Mouse (Mus musculus) erythroblast, embryonic 14.5 days (primary cell): ENCODE measurements around the gene Pmvk. TPM values are rescaled to one million over a fixed set of nuclear protein-coding genes. Genes with fewer than 3 reads are reported as not detected.

ENCODE experiments used
- H3K27me3 ChIP-seq: 2 replicates; pipeline ENCODE4 v1.6.1; 2012; ENCODE audit warnings: inconsistent platforms; ENCODE audit not compliant: control insufficient read depth
- H3K36me3 ChIP-seq: 2 replicates; pipeline ENCODE4 v1.6.1; 2012; ENCODE audit warnings: mild to moderate bottlenecking, inconsistent platforms; ENCODE audit not compliant: control insufficient read depth
- H3K4me1 ChIP-seq: 2 replicates; pipeline ENCODE4 v1.6.1; 2012; ENCODE audit warnings: inconsistent platforms; ENCODE audit not compliant: control insufficient read depth
- H3K4me3 ChIP-seq: replicated peaks from 2 replicates; pipeline ENCODE3; 2012; ENCODE audit warnings: moderate library complexity, mild to moderate bottlenecking, inconsistent platforms
- H3K9me3 ChIP-seq: 2 replicates; pipeline ENCODE4 v1.6.1; 2012; ENCODE audit warnings: low read length, inconsistent platforms, mixed read lengths; ENCODE audit not compliant: control insufficient read depth
- GATA1 ChIP-seq: IDR thresholded peaks from 2 replicates; pipeline ENCODE4 v1.6.1; 2012; ENCODE audit warnings: low read length, inconsistent platforms, mixed read lengths
- TAL1 ChIP-seq: IDR thresholded peaks from 3 replicates; pipeline ENCODE4 v1.6.1; 2012; ENCODE audit warnings: low read length, inconsistent platforms, mixed read lengths
- polyA plus RNA-seq: library from polyadenylated mRNA; stranded (reverse); fragments of >175 nt; gene quantifications from 2 replicates; pipeline ENCODE4 v1.2.3, GENCODE M21; 2012

Pmvk gene
- polyA plus RNA-seq, 1 experiment: 1.4 TPM

DNA sequence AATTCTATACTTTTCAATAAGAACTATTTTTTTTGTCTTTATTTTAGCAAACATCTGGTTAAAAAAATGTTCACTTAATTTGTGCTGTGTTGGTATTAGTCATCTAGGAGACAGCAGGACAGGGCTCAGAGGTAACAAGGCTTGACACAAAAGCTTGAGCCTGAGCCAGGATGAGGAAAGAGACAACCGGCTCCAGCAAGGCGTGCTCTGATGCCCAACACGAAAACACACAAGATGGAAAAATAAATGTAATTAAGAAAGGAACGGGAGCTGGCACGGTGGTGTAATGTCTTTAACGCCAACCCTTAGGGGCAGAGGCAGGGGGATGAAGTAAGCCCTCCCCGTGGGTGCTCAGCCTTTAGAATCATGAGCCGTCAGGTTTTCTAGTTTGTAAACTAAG lies 31.8 kb downstream of the Pmvk start:
- H3K36me3 ChIP-seq: no peaks in the 10 kb centered on the region

DNA sequence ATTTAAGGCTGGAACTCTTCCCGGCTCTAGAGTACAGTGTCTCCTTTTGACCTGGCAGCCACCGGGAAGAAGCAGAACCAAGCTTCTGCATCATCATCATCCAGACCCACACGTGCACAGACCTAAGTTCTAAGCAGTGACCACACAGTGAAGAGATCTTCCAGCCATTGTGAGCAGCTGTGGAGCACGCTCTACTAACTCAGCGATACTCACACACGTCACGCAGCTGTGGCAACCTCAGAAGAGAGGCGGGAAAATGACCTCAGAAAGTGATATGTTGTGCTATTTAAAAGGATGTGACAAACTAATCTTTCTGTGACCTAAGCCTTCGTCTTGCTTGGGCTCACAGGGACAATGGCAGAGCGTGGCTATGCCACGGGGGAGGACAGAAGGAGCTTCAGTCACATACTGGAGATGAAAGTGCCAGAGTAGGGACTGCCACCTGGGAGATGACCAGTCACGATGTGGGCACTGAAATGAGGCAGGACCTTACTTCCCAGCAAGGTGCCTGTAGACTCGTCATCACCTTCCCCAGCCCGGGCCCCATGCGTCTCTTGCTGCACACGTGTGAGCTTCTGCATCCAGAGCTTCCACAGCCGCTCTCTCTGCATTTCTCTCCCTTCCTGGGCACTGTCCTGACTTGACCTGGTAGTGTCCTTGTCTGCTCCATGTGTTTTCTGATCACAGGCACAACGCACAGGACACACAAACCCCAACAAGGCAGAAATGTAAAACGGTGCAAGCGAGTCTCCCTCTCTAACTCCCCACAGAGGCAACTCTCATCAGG lies 32.8 kb downstream of the Pmvk start:
- no peaks in the 10 kb centered on the region for H3K9me3 ChIP-seq
- peaks cover 13% of the 10 kb centered on the region for H3K27me3 ChIP-seq
- no peak overlapping the region for H3K4me3 ChIP-seq
- H3K4me1 ChIP-seq: no peaks in the 10 kb centered on the region
- TF ChIP-seq TAL1: no peak
- TF ChIP-seq GATA1: no peak
- H3K36me3 ChIP-seq: no peaks in the 10 kb centered on the region

More for the DNA sequence above, 31.8 kb downstream of the Pmvk start:
- no peak overlapping the region for H3K4me3 ChIP-seq
- no peaks in the 10 kb centered on the region for H3K4me1 ChIP-seq
- peaks cover 13% of the 10 kb centered on the region for H3K27me3 ChIP-seq
- H3K9me3 ChIP-seq: no peaks in the 10 kb centered on the region
- TF ChIP-seq TAL1 (no peak), GATA1 (no peak)

DNA sequence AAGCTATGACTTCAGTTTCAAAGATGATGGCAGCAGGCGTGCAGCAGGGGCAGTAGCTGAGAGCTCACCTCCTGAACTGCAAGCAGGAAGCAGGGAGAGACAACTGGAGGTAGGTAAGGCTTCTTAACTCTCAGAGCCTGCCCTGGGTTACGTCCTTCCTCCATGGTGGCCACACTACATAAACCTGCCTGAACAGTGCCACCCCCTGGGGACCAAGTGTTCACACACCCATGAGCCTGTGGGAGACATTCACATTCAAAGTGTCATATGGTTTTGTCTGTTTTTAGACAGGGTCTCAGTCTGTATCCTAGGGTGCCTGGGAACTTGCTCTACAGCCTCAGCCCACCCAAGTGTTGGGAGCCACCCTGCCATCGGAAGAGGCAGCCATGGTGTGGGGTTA lies 36.4 kb downstream of the Pmvk start:
- no peak overlapping the region for H3K4me3 ChIP-seq
- H3K4me1 ChIP-seq: no peaks in the 10 kb centered on the region
- no peaks in the 10 kb centered on the region for H3K36me3 ChIP-seq
- peaks cover 3% of the 10 kb centered on the region for H3K9me3 ChIP-seq
- H3K27me3 ChIP-seq: peaks cover 9% of the 10 kb centered on the region
- TF ChIP-seq GATA1 (no peak), TAL1 (no peak)

DNA sequence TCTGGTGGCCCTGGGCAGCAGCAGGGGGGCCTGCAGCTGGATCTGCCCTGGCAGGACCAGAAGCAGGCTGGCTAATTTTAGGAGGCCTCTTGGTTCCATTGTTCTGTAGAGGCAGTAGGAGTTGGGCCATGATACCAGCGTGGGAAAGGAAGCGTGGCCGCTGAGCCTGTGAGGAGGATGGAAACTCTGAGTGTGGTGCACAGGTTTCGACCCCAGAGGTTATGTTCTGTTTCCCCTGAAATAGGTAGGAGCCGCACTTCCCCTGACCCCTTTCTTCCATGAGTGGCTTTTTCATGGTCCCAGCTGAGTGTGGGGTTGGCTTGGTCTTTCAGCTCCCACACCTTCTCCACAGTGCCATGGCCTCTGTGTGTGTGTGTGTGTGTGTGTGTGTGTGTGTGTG lies 37.2 kb downstream of the Pmvk start:
- no peaks in the 10 kb centered on the region for H3K4me1 ChIP-seq
- peaks cover 3% of the 10 kb centered on the region for H3K9me3 ChIP-seq
- H3K27me3 ChIP-seq: peaks cover 7% of the 10 kb centered on the region

DNA sequence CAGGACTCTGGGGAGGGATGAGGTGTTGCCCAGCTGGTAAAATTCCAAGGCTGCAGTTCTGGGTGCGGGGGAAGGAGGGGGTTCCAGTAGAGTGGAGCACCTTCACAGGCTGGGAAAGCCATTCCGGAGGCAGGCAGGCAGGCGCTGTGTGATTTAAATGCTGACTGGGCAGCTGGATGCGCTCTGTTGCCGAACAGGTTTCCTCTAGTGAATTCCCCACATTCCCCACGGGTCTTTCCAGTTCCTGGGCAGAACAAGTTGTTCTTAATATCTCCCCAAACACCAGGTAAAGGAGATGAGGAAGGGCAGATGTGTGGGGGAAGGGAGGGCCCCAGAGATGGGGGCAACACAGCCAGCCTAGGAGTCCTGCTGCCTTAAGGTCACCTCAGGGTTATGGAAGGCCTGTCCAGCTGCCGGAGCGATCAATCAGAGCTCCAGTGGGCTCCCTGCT lies 38.4 kb downstream of the Pmvk start:
- no peak for TF ChIP-seq TAL1
- no peaks in the 10 kb centered on the region for H3K27me3 ChIP-seq
- H3K4me3 ChIP-seq: no peak overlapping the region

More for the DNA sequence above, 37.2 kb downstream of the Pmvk start:
- Histone ChIP-seq H3K4me3 (no peak overlapping the region), H3K36me3 (no peaks in the 10 kb centered on the region)
- no peak for TF ChIP-seq TAL1
- no peak for TF ChIP-seq GATA1

DNA sequence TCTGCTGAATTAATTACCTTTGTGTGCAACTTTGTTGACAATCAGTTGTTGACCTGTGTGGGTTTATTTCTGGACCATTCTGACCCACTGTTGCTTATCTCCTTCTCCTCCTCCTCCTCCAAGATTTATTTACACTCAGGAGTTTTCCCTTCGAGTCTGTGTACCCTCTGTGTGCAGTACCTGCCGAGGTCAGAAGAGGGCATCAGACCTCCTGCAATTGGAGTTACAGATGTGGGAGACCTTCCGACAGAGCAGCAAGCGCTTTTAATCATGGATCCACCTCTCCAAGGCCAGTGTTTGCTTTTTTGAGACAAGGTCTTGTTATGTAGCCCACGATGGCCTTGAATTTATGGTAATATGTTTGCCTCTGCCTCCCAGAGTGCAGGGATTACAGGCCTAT lies 40.3 kb downstream of the Pmvk start:
- no peak for TF ChIP-seq GATA1
- TF ChIP-seq TAL1: no peak
- H3K36me3 ChIP-seq: no peaks in the 10 kb centered on the region

More for the DNA sequence above, 38.4 kb downstream of the Pmvk start:
- peaks cover 3% of the 10 kb centered on the region for H3K9me3 ChIP-seq
- H3K36me3 ChIP-seq: no peaks in the 10 kb centered on the region
- H3K4me1 ChIP-seq: no peaks in the 10 kb centered on the region

DNA sequence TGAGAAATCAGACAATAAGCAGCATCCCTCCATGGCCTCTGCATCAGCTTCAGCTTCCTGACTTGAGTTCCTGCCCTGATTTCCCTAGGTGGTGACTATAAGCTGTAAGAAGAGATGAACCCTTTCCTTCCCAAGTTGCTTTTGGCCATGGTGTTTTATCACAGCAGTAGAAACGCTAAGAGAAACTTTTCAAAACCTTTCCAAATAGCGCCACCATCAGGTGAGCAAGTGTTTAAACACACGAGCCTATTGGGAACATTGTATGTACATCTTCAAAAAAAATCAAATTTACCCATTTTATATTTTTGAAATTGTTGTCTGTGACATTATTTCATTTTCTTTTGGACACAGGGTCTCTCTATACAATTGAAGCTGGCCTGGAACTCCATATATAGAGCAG lies 42.0 kb downstream of the Pmvk start:
- Histone ChIP-seq H3K9me3 (peaks cover 3% of the 10 kb centered on the region), H3K4me1 (no peaks in the 10 kb centered on the region), H3K36me3 (no peaks in the 10 kb centered on the region), H3K27me3 (no peaks in the 10 kb centered on the region), H3K4me3 (no peak overlapping the region)
- TF ChIP-seq TAL1 (no peak), GATA1 (no peak)

More for the DNA sequence above, 40.3 kb downstream of the Pmvk start:
- Histone ChIP-seq H3K27me3 (no peaks in the 10 kb centered on the region), H3K9me3 (peaks cover 3% of the 10 kb centered on the region), H3K4me3 (no peak overlapping the region), H3K4me1 (no peaks in the 10 kb centered on the region)

DNA sequence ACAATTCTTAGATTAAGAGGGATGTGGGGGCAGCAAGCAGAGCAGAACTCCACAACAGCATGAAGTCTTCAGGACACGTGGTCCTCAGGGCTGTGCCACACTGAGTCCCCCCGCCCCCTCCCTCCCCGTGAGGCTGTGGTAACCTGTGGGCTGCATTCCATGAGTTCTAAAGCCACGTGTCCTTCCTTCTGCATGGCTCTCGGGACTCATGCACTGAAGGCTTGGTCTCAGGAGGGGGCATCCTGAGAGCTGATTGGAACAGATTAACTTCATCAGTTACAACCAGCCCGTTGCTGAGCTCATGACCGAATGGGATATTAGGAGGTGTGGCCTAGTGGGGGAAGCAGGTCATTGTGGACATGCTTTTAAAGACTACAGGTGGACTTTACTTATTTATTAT lies 45.4 kb downstream of the Pmvk start:
- Histone ChIP-seq H3K27me3 (peaks cover under 1% of the 10 kb centered on the region; the same call in 1 of the 2 replicates), H3K4me3 (no peak overlapping the region), H3K9me3 (peaks cover 2% of the 10 kb centered on the region), H3K4me1 (no peaks in the 10 kb centered on the region), H3K36me3 (no peaks in the 10 kb centered on the region)
- no peak for TF ChIP-seq GATA1
- no peak for TF ChIP-seq TAL1

DNA sequence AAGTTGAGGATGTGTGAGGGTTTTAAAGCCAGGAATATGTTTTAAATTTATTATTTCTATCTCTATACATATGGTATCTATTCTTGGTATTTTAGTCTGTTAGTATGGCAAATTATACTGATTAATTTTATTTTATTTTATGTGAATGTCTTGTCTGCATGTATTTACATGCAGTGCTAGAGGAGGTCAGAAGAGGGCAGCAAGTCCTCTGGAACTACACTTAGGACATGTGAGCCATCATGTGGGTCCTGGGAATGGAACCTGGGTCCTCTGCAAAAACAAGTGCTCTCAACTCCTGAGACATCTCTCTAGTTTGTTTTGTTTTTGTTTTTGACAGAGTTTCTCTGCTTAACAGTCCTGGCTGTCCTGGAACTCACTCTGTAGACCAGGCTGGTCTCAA lies 47.1 kb downstream of the Pmvk start:
- peaks cover 6% of the 10 kb centered on the region for H3K27me3 ChIP-seq
- no peak for TF ChIP-seq TAL1
- TF ChIP-seq GATA1: no peak
- no peaks in the 10 kb centered on the region for H3K4me1 ChIP-seq
- no peaks in the 10 kb centered on the region for H3K9me3 ChIP-seq
- H3K36me3 ChIP-seq: no peaks in the 10 kb centered on the region
- H3K4me3 ChIP-seq: no peak overlapping the region

DNA sequence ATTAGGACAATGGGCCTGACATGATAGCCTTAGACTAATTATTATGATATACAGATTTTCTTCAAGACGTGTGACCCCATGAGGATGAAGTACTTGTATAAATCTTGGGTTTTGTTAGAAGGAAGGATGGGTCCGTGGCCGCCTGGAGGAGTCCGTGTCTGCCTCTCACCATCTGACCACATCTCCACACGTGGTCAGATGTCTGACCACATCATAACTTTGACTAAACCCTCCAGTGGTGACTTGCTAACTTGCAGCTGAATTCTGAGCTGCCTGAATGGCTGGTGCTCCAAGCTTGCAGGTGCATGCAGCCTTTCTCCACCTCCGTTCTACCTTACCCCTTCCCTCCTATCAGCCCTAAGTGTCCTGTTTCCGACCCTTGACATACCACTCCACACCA lies 48.2 kb downstream of the Pmvk start:
- Histone ChIP-seq H3K27me3 (peaks cover 11% of the 10 kb centered on the region), H3K36me3 (no peaks in the 10 kb centered on the region), H3K9me3 (no peaks in the 10 kb centered on the region), H3K4me3 (no peak overlapping the region), H3K4me1 (no peaks in the 10 kb centered on the region)
- no peak for TF ChIP-seq GATA1
- no peak for TF ChIP-seq TAL1
